Mouse (Mus musculus): ENCODE measurements around the gene Eif2b3. TPM values are rescaled to one million over a fixed set of nuclear protein-coding genes. Genes with fewer than 3 reads are reported as not detected.

Eif2b3 gene
- polyA plus RNA-seq, 1 experiment, result 1.5 TPM

DNA sequence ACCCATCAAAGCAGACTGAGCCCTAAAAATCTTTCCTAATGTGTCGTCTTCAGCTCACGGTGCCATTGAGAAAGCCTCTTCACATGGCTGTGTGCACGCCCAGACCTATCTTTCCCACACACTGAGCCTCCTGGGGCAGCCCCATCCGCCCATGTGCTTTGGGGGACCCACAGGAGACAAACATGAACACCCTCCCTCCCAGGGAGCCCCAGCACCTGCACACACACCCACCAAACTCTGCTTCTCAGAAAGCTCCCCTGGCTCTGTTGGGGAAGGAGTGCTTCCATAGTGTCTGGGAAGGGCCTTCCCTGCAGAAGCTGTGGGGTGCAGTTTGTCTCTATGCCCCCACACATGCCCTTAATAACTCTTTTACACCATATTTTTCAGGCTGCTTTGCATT is 14.6 kb upstream of the Eif2b3 start:
- Histone ChIP-seq H3K27me3 (ENCODE audit: control insufficient read depth, insufficient read depth, low read length) (no peaks in the 10 kb centered on the region), H3K36me3 (ENCODE audit: control insufficient read depth, insufficient read depth, low read length) (peaks cover 51% of the 10 kb centered on the region), H3K4me1 (ENCODE audit: control insufficient read depth, insufficient read depth, insufficient read length, low read length) (no peaks in the 10 kb centered on the region), H3K4me3 (ENCODE audit: low read depth, low read length) (no peak overlapping the region), H3K27ac (ENCODE audit: insufficient read depth, low read depth, low read length) (no peak overlapping the region)
- 89% methylated on average over 4 of the region's 4 CpGs for WGBS
- TF ChIP-seq CTCF (IDR thresholded peaks at IDR 0.05; ENCODE audit: extremely low read depth, insufficient read length, insufficient replicate concordance, low read depth, low read length), result no peak
- TF ChIP-seq POLR2A (IDR thresholded peaks at IDR 0.05; ENCODE audit: low read depth, low read length), result no peak

DNA sequence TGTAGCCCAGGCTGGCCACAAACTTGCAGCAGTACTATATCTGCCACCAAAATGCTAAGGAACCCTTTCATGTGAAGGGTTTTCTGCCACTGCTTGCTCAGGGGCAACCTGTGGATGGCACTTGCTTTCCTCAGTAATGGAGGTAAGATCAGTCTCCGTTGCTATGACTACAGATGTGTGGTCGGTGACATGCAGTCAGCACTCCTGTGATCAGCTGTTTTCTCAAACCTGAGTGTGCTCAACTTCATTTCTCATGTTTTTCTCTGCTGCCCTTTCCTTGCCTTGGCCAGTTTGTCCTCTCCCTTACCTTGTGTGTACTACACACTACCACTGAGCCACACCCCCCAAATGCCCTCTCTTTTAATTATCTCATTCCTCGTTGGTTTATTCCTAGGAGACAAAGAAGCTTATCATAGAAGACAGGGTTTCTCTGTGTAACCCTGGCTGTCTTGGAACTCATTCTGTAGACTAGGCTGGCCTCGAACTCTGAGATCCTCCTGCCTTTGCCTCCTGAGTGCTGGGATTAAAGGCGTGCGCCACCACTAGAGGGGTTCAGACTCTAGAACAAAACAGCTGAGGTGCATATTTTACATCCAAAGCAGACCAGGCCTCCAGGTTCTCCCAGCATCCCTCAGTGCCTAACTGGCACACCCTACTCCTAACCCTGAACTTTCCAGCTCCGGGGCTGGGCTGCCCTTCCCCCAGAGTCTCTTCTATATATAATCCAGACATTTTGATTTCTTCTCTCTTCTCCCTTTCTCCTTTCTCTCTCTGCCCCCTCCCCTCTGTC is 13.4 kb upstream of the Eif2b3 start:
- Histone ChIP-seq H3K27ac (ENCODE audit: insufficient read depth, low read depth, low read length) (no peak overlapping the region), H3K4me1 (ENCODE audit: control insufficient read depth, insufficient read depth, insufficient read length, low read length) (no peaks in the 10 kb centered on the region), H3K27me3 (ENCODE audit: control insufficient read depth, insufficient read depth, low read length) (no peaks in the 10 kb centered on the region; the same call in 1 of the 2 replicates), H3K4me3 (ENCODE audit: low read depth, low read length) (no peak overlapping the region), H3K36me3 (ENCODE audit: control insufficient read depth, insufficient read depth, low read length) (peaks cover 40% of the 10 kb centered on the region)
- 75% methylated on average over 7 of the region's 7 CpGs for WGBS
- no peak for TF ChIP-seq CTCF (IDR thresholded peaks at IDR 0.05; ENCODE audit: extremely low read depth, insufficient read length, insufficient replicate concordance, low read depth, low read length)
- no peak for TF ChIP-seq POLR2A (IDR thresholded peaks at IDR 0.05; ENCODE audit: low read depth, low read length)

DNA sequence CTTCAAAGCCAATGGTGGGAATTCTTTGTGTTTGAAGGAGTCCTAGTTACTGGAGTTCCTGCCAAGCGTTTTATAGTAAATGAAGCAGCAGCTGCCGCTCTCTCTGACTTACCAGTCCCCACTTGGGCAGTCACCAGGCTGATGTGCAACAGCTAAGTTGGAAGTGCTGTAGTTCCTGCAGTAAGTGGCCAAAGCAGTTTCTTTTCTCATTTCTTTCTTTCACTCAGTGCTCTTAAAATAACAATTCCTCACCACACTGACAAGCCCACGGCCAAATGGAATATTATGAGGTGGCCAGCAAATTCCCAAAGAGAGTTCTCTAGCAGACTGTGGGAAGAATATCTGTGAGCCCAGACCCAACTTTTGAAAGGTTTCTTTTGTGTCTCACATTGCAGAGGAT is 12.1 kb upstream of the Eif2b3 start:
- TF ChIP-seq CTCF (IDR thresholded peaks at IDR 0.05; ENCODE audit: extremely low read depth, insufficient read length, insufficient replicate concordance, low read depth, low read length), result no peak
- no peak for TF ChIP-seq POLR2A (IDR thresholded peaks at IDR 0.05; ENCODE audit: low read depth, low read length)
- Histone ChIP-seq H3K27ac (ENCODE audit: insufficient read depth, low read depth, low read length) (no peak overlapping the region), H3K4me1 (ENCODE audit: control insufficient read depth, insufficient read depth, insufficient read length, low read length) (no peaks in the 10 kb centered on the region), H3K36me3 (ENCODE audit: control insufficient read depth, insufficient read depth, low read length) (peaks cover 28% of the 10 kb centered on the region), H3K27me3 (ENCODE audit: control insufficient read depth, insufficient read depth, low read length) (no peaks in the 10 kb centered on the region; the same call in 1 of the 2 replicates), H3K4me3 (ENCODE audit: low read depth, low read length) (no peak overlapping the region)
- WGBS, result 65% methylated on average over 3 of the region's 3 CpGs

DNA sequence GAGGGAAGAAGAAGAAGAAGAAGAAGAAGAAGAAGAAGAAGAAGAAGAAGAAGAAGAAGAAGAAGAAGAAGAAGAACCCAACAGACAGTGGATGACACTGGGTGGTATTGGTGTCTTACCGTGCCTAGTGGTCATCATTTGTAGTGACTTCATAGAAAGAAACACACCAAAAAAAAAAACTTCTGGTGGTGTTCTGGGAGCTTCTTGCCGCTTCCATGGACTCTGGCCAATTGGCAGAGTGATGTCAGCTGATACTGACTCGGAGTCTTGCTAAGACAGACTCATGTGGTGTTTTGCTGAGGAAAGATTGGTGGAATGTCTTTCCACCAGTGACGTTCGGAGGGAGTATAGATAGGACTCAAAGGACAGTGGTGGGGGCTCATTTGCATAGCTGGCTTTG is 9.0 kb upstream of the Eif2b3 start:
- 73% methylated on average over 5 of the region's 5 CpGs for WGBS
- no peak overlapping the region for H3K4me3 ChIP-seq (ENCODE audit: low read depth, low read length)
- H3K4me1 ChIP-seq (ENCODE audit: control insufficient read depth, insufficient read depth, insufficient read length, low read length), result no peaks in the 10 kb centered on the region
- TF ChIP-seq CTCF (IDR thresholded peaks at IDR 0.05; ENCODE audit: extremely low read depth, insufficient read length, insufficient replicate concordance, low read depth, low read length) (no peak), POLR2A (IDR thresholded peaks at IDR 0.05; ENCODE audit: low read depth, low read length) (no peak)
- no peaks in the 10 kb centered on the region; the same call in 1 of the 2 replicates for H3K27me3 ChIP-seq (ENCODE audit: control insufficient read depth, insufficient read depth, low read length)
- no peak overlapping the region for H3K27ac ChIP-seq (ENCODE audit: insufficient read depth, low read depth, low read length)
- H3K36me3 ChIP-seq (ENCODE audit: control insufficient read depth, insufficient read depth, low read length), result no peaks in the 10 kb centered on the region

DNA sequence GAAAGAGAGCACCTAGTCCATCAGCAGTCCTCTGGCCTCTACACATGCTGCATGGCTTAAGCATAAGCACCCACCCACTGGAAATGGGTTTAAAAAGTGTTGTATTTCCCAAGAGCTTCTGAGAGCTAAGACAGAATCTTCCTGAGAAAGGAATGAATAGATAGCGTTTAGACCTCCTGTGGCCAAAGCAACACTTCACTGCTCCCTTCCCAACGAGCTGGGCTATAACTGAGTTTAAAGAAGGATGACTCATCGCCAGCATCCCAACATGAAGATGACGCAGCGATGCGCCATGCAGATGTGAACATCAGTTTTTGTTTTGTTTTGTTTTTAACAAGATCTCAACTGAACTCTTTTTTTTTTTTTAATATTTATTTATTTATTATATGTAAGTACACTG is 5.6 kb upstream of the Eif2b3 start:
- H3K36me3 ChIP-seq (ENCODE audit: control insufficient read depth, insufficient read depth, low read length), result no peaks in the 10 kb centered on the region
- H3K4me1 ChIP-seq (ENCODE audit: control insufficient read depth, insufficient read depth, insufficient read length, low read length), result no peaks in the 10 kb centered on the region
- WGBS, result 70% methylated on average over 6 of the region's 6 CpGs
- no peak overlapping the region for H3K27ac ChIP-seq (ENCODE audit: insufficient read depth, low read depth, low read length)
- TF ChIP-seq CTCF (IDR thresholded peaks at IDR 0.05; ENCODE audit: extremely low read depth, insufficient read length, insufficient replicate concordance, low read depth, low read length) (no peak), POLR2A (IDR thresholded peaks at IDR 0.05; ENCODE audit: low read depth, low read length) (no peak)
- no peak overlapping the region for H3K4me3 ChIP-seq (ENCODE audit: low read depth, low read length)
- no peaks in the 10 kb centered on the region; the same call in 1 of the 2 replicates for H3K27me3 ChIP-seq (ENCODE audit: control insufficient read depth, insufficient read depth, low read length)

DNA sequence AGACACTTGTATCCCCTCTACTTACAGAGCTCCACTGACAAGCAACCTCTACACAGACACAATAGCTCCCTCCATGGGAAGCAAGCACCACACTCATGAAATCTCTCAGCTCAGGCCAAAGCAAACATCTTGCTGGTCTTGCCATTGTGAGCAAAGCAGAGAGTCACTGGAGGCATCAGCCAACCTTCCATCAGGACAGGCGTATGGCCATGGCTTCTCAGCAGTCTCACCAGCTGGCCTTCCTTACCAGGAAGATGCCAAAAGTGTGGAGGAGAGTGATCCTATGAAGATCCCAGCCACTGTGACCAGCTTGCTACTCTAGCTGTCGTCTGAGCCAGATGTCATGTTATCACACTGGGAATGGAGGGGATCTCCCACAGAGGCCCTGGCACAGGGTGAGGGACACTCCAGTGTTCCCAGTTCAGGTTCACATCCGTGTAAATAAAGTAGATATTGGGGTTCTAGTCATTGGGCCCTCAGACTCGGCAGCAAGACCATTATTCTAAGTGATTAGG is 4.2 kb upstream of the Eif2b3 start:
- no peak for TF ChIP-seq POLR2A (IDR thresholded peaks at IDR 0.05; ENCODE audit: low read depth, low read length)
- no peak for TF ChIP-seq CTCF (IDR thresholded peaks at IDR 0.05; ENCODE audit: extremely low read depth, insufficient read length, insufficient replicate concordance, low read depth, low read length)
- no peak overlapping the region for H3K27ac ChIP-seq (ENCODE audit: insufficient read depth, low read depth, low read length)
- H3K4me1 ChIP-seq (ENCODE audit: control insufficient read depth, insufficient read depth, insufficient read length, low read length), result no peaks in the 10 kb centered on the region
- no peaks in the 10 kb centered on the region; the same call in 1 of the 2 replicates for H3K27me3 ChIP-seq (ENCODE audit: control insufficient read depth, insufficient read depth, low read length)
- 55% methylated on average over 4 of the region's 4 CpGs for WGBS
- no peak overlapping the region for H3K4me3 ChIP-seq (ENCODE audit: low read depth, low read length)
- H3K36me3 ChIP-seq (ENCODE audit: control insufficient read depth, insufficient read depth, low read length), result no peaks in the 10 kb centered on the region

DNA sequence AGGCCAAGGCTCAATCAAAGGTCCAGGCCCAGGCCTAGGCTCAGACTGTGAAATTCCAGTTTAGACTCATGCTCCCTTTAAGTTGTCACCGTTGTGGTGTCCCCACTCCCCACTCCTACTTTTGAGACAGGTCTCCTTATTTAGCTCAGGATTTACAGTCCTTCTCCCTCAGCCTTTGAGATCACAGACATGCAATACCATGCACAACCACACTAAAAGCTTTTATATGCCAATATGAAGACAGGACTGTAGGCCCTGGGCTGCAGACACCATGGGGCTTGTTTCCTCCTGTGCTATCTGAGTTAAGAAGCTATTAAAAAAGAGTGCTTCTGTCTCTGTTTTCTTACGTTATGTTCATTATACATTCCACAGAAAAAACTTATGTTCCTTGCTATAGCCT is 1.5 kb upstream of the Eif2b3 start:
- no peaks in the 10 kb centered on the region for H3K27me3 ChIP-seq (ENCODE audit: control insufficient read depth, insufficient read depth, low read length)
- 90% methylated on average over 2 of the region's 2 CpGs for WGBS
- no peak overlapping the region for H3K27ac ChIP-seq (ENCODE audit: insufficient read depth, low read depth, low read length)
- H3K4me1 ChIP-seq (ENCODE audit: control insufficient read depth, insufficient read depth, insufficient read length, low read length), result no peaks in the 10 kb centered on the region
- H3K4me3 ChIP-seq (ENCODE audit: low read depth, low read length), result no peak overlapping the region
- no peak for TF ChIP-seq POLR2A (IDR thresholded peaks at IDR 0.05; ENCODE audit: low read depth, low read length)
- 0 out of 2 replicates have a peak, but pooled peaks cover 2% of the 10 kb centered on the region for H3K36me3 ChIP-seq (ENCODE audit: control insufficient read depth, insufficient read depth, low read length)

Data from small intestine, adult 2 months (tissue).